Mouse (Mus musculus): ENCODE data around the gene Zfp141. TPM values are rescaled to one million over a fixed set of nuclear protein-coding genes. Genes with fewer than 3 reads are reported as not detected.

Gene Zfp141
- polyA plus RNA-seq, 1 experiment from 2014 or later = 9.7 TPM

DNA sequence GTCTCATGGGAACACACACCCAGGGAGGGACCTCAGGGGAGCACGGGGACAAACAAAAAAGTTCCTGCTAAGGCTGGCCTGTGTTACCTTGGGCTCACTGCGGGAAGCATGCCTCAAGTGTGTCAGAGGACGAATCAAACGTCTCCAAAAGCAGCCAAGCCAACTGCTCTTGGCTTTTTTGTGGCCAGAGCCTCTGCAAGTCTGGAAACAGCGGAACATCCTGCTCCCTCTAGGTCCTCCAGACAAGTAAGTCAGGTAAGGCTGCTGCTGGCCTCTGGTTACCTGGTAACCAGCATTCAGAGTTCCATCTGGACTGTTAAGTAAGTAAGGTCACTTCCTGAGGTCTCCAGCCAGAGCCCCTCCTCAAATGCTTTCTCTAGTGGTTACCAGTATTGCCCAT is 57.7 kb downstream of the Zfp141 start, which contains the start of gene 4933421I07Rik:
4933421I07Rik (minus strand) TSS at position 271 of the 400 bp plus-strand sequence.
- WGBS = 68% methylated on average over 5 of the region's 5 CpGs
- no peaks in the 10 kb centered on the region for H3K4me1 ChIP-seq (replicated peaks; ENCODE audit: control insufficient read depth, insufficient read depth, low read length)
- no peak within 1 kb of the TSS for H3K4me2 ChIP-seq (ENCODE audit: low read depth, low read length)
- peaks cover 3% of the 10 kb centered on the region for H3K9me3 ChIP-seq (ENCODE audit: control insufficient read depth, low read length)
- no peak within 1 kb of the TSS for H3K27ac ChIP-seq (ENCODE audit: low read length)
- H3K27me3 ChIP-seq (ENCODE audit: control insufficient read depth, insufficient read depth, low read depth, low read length) = no peaks in the 10 kb centered on the region
- no peak for ATAC-seq (ENCODE audit: low read depth)
- H3K4me3 ChIP-seq (ENCODE audit: low read length) = no peak within 1 kb of the TSS
- no peak within 1 kb of the TSS for H3K9ac ChIP-seq (ENCODE audit: low read length)
- H3K36me3 ChIP-seq (ENCODE audit: control insufficient read depth, insufficient read depth, low read length) = no peaks in the 10 kb centered on the region

- no peak overlapping the region for H3K9ac ChIP-seq (ENCODE audit: low read length)
- no peak overlapping the region for H3K4me2 ChIP-seq (ENCODE audit: low read depth, low read length)
- no peak for ATAC-seq (ENCODE audit: low read depth)
- no peaks in the 10 kb centered on the region for H3K27me3 ChIP-seq (ENCODE audit: control insufficient read depth, insufficient read depth, low read depth, low read length)
- no peak overlapping the region for H3K4me3 ChIP-seq (ENCODE audit: low read length)
- no peaks in the 10 kb centered on the region for H3K4me1 ChIP-seq (replicated peaks; ENCODE audit: control insufficient read depth, insufficient read depth, low read length)
- WGBS = 83% methylated on average over 9 of the region's 9 CpGs
- H3K36me3 ChIP-seq (ENCODE audit: control insufficient read depth, insufficient read depth, low read length) = no peaks in the 10 kb centered on the region
- no peak overlapping the region for H3K27ac ChIP-seq (ENCODE audit: low read length)
- H3K9me3 ChIP-seq (ENCODE audit: control insufficient read depth, low read length) = peaks cover 3% of the 10 kb centered on the region
These were observed 58.2 kb downstream of the Zfp141 start for GRCm38 (mm10) chr7:42447352-42447751.

Other genes starting within 250 kb of the Zfp141 start
- not detected in 2 replicates for gene Vmn2r61, start 245.7 kb downstream of the Zfp141 start, polyA plus RNA-seq (2015; fragmentation: Nextera tagmentation; extraction: Ambion mirVana)
- not detected in 2 replicates for gene 4933421I07Rik, start 57.6 kb downstream of the Zfp141 start, polyA plus RNA-seq (2015; fragmentation: Nextera tagmentation; extraction: Ambion mirVana)
- gene Gm21028, start 72.8 kb upstream of the Zfp141 start, polyA plus RNA-seq (2015; fragmentation: Nextera tagmentation; extraction: Ambion mirVana) = not detected in 2 replicates
- gene Zfp977, start 86.8 kb upstream of the Zfp141 start, polyA plus RNA-seq (2015; fragmentation: Nextera tagmentation; extraction: Ambion mirVana) = 2.2 and 2.6 TPM in 2 replicates
- gene Zfp976, start 136.8 kb upstream of the Zfp141 start, polyA plus RNA-seq (2015; fragmentation: Nextera tagmentation; extraction: Ambion mirVana) = 4.3 and 4.9 TPM in 2 replicates
- 9.8 and 10.2 TPM in 2 replicates for gene Zfp975, start 187.0 kb upstream of the Zfp141 start, polyA plus RNA-seq (2015; fragmentation: Nextera tagmentation; extraction: Ambion mirVana)
- 0.04 TPM in 1 of 2 replicates, not detected in the other for gene Gm17067, start 221.3 kb upstream of the Zfp141 start, polyA plus RNA-seq (2015; fragmentation: Nextera tagmentation; extraction: Ambion mirVana)